Comparison of ENCODE assay signal across 21 mouse cellular contexts in the genomic region with DNA sequence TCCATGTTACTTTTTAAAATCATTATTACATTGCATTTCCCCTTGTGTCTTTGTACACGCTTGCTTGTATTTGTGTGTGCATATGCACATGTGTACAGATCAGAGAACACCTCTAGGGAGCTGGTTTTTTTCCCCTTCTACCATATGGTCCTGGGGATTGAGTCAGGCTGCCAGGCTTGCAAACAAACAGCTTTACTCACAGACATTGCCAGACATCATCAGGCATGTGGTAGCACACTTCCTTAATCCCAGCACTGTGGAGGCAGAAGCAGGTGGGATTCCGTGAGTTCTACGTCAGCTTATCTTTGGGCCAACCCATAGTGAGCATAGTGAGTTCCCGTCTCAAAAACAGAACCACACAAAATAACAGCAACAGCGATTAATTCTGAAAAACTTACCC. TPM values are rescaled to one million over a fixed set of nuclear protein-coding genes. Genes with fewer than 3 reads are reported as not detected.
DNase-seq lines count a peak whose midpoint lies in the region; ATAC-seq and TF ChIP-seq lines count a peak whose summit lies in the region.
"Had no signal": no experiment of that assay in that cellular context is flagged by ENCODE, and none has a peak within 500 bp of the region (broad histone marks: within the 10 kb centered on the region; RNA-seq: fewer than 3 reads in every experiment).

No protein-coding gene starts in this region.

- DNase-seq in hindbrain, embryonic 11.5 days (ENCODE audit: low spot score) = no peak
- peak; percentile 69 for DNase-seq in brain, adult 2 months (ENCODE audit: low read depth, low spot score)
- peak; percentile 54 for DNase-seq in brain, embryonic 14.5 days (ENCODE audit: low read depth)
- DNase-seq in kidney, postnatal 10 days = no peak
- DNase-seq: adrenal gland, adult 2 months; adrenal gland, postnatal 10 days; adrenal gland, postnatal 25 days; cerebellum, adult 11 months; cerebellum, adult 18-20 months; cerebellum, adult 8-10 months; cerebellum, adult 9-11 months; cerebellum, postnatal 36 days; embryo, embryonic 11 days had no signal

- no peak overlapping the region for H3K4me2 ChIP-seq in hindbrain, embryonic 13.5 days
- H3K4me2 ChIP-seq in hindbrain, embryonic 11.5 days (replicated peaks; ENCODE audit: low read depth, low read length) = no peak overlapping the region
- H3K4me2 ChIP-seq: embryonic facial prominence, embryonic 13.5 days; embryonic facial prominence, embryonic 15.5 days; forebrain, embryonic 12.5 days; forebrain, embryonic 15.5 days had no signal

- no peak for ATAC-seq in hindbrain, embryonic 13.5 days (ENCODE audit: low FRiP score)
- no peak for ATAC-seq in hindbrain, embryonic 11.5 days (ENCODE audit: low FRiP score)
- ATAC-seq: forebrain, embryonic 15.5 days had no signal

- H3K4me3 ChIP-seq in hindbrain, embryonic 13.5 days = no peak overlapping the region
- H3K4me3 ChIP-seq in hindbrain, embryonic 11.5 days (ENCODE audit: low read depth, low read length) = no peak overlapping the region
- H3K4me3 ChIP-seq: embryonic facial prominence, embryonic 13.5 days; embryonic facial prominence, embryonic 15.5 days; erythroblast, embryonic 14.5 days; forebrain, embryonic 10.5 days; forebrain, embryonic 12.5 days; forebrain, embryonic 15.5 days had no signal

- TF ChIP-seq CTCF in brain, embryonic 14.5 days (IDR thresholded peaks at IDR 0.05; ENCODE audit: borderline replicate concordance, extremely low read depth, insufficient read depth, insufficient read length) = no peak

- no peaks in the 10 kb centered on the region for H3K27me3 ChIP-seq in hindbrain, embryonic 13.5 days
- no peaks in the 10 kb centered on the region for H3K27me3 ChIP-seq in hindbrain, embryonic 11.5 days (ENCODE audit: control insufficient read depth, insufficient read depth, low read length)
- H3K27me3 ChIP-seq: embryonic facial prominence, embryonic 13.5 days; embryonic facial prominence, embryonic 15.5 days; forebrain, embryonic 12.5 days; forebrain, embryonic 15.5 days had no signal

- H3K36me3 ChIP-seq in hindbrain, embryonic 13.5 days = peaks cover 44% of the 10 kb centered on the region
- no peaks in the 10 kb centered on the region; the same call in 1 of the 2 replicates for H3K36me3 ChIP-seq in hindbrain, embryonic 11.5 days (ENCODE audit: control insufficient read depth, insufficient read depth, low read length)

- H3K9me3 ChIP-seq in hindbrain, embryonic 13.5 days = no peaks in the 10 kb centered on the region
- no peaks in the 10 kb centered on the region for H3K9me3 ChIP-seq in hindbrain, embryonic 11.5 days (ENCODE audit: control insufficient read depth, low read length)
- H3K9me3 ChIP-seq: embryonic facial prominence, embryonic 13.5 days; embryonic facial prominence, embryonic 15.5 days; forebrain, embryonic 10.5 days; forebrain, embryonic 12.5 days; forebrain, embryonic 15.5 days had no signal

- no peak for TF ChIP-seq POLR2A in brain, embryonic 14.5 days (IDR thresholded peaks at IDR 0.05; ENCODE audit: borderline replicate concordance, extremely low read depth, insufficient read depth, insufficient read length, poor library complexity, severe bottlenecking)

- H3K4me1 ChIP-seq in hindbrain, embryonic 13.5 days (replicated peaks) = peaks cover 60% of the 10 kb centered on the region
- peaks cover 4% of the 10 kb centered on the region; the same call in 1 of the 2 replicates for H3K4me1 ChIP-seq in hindbrain, embryonic 11.5 days (replicated peaks; ENCODE audit: control insufficient read depth, insufficient read depth, low read length)

- 93% methylated on average over 5 of the region's 5 CpGs for whole genome bisulfite sequencing in hindbrain, embryonic 13.5 days
- WGBS in hindbrain, embryonic 11.5 days = 97% methylated on average over 5 of the region's 5 CpGs

- H3K9ac ChIP-seq in hindbrain, embryonic 13.5 days = no peak overlapping the region
- H3K9ac ChIP-seq in hindbrain, embryonic 11.5 days (ENCODE audit: low read depth, low read length) = no peak overlapping the region
- H3K9ac ChIP-seq: embryonic facial prominence, embryonic 13.5 days; embryonic facial prominence, embryonic 15.5 days; forebrain, embryonic 12.5 days; forebrain, embryonic 15.5 days had no signal

- H3K27ac ChIP-seq in hindbrain, embryonic 13.5 days = 0 out of 2 replicates have a peak overlapping the region, but pooled peaks have one; percentile 8
- no peak overlapping the region for H3K27ac ChIP-seq in hindbrain, embryonic 11.5 days (ENCODE audit: low read depth, low read length)
- H3K27ac ChIP-seq: embryonic facial prominence, embryonic 13.5 days; embryonic facial prominence, embryonic 15.5 days; forebrain, embryonic 10.5 days; forebrain, embryonic 15.5 days had no signal

RNA-seq across cellular contexts. Expression of gene Tcp11, which starts 33.4 kb away (rescaled TPM):
- 1.4 and 1.7 TPM in 2 replicates for polyA plus RNA-seq in hindbrain, embryonic 13.5 days (2015; fragmentation: Nextera tagmentation; extraction: Ambion mirVana)
- 0.99 and 1.3 TPM in 2 replicates for polyA plus RNA-seq in hindbrain, embryonic 11.5 days (2014; fragmentation: Nextera tagmentation; extraction: Ambion mirVana)
- 2.4 and 2.8 TPM in 2 replicates for polyA plus RNA-seq in brain, embryonic 14.5 days (2012; rRNA removed)
- polyA plus RNA-seq: adrenal gland, adult 2 months; C2C12; erythroblast, embryonic 14.5 days had no signal

Comparison
In these comparisons a context has a peak if more than half of its experiments do, and no peak if none do; other contexts are left out.
1. DNase-seq: peak in brain, adult 2 months (single experiment) and brain, embryonic 14.5 days (single experiment); none in hindbrain, embryonic 11.5 days (single experiment) and kidney, postnatal 10 days (single experiment).